Mouse (Mus musculus) kidney, adult 2 months (tissue): ENCODE measurements at regions not wholly inside any gene's neighbourhood (a gene's known extent, or its start where the extent isn't known, plus 50 kb on each side); places are given as distances from the start of the nearest gene placed in this dataset.

Experiments used
- DNase-seq: peaks from one replicate; pipeline ENCODE4 v3.0.0; 2021
- H3K27ac ChIP-seq: fragments of 200-500 bp; 2 replicates; pipeline ENCODE4 v1.5.1; 2012; ENCODE audit warnings: low read depth, low read length, control low read depth, inconsistent platforms; ENCODE audit not compliant: insufficient read depth
- H3K27me3 ChIP-seq: fragments of 200-500 bp; replicated peaks from 2 replicates; pipeline ENCODE4 v1.6.1; 2012; ENCODE audit warnings: mild to moderate bottlenecking, moderate library complexity, low read length, inconsistent platforms; ENCODE audit not compliant: control insufficient read depth, insufficient read depth
- H3K36me3 ChIP-seq: fragments of 200-500 bp; 2 replicates; pipeline ENCODE4 v1.6.1; 2012; ENCODE audit warnings: mild to moderate bottlenecking, moderate library complexity, low read length, inconsistent platforms; ENCODE audit not compliant: control insufficient read depth, insufficient read depth
- H3K4me1 ChIP-seq: fragments of 200-500 bp; 2 replicates; pipeline ENCODE4 v1.6.1; 2011; ENCODE audit warnings: low read length; ENCODE audit not compliant: control insufficient read depth, insufficient read depth
- H3K4me3 ChIP-seq: fragments of 200-500 bp; 2 replicates; pipeline ENCODE4 v1.5.1; 2011; ENCODE audit warnings: mild to moderate bottlenecking, low read depth, low read length, control low read depth; ENCODE audit not compliant: insufficient read depth
- CTCF ChIP-seq: fragments of 200-500 bp; conservative IDR thresholded peaks from 2 replicates; pipeline ENCODE4 v1.5.1; 2011; ENCODE audit warnings: low read depth, mild to moderate bottlenecking, control low read depth, low read length, moderate library complexity, mixed read lengths; ENCODE audit not compliant: insufficient read depth, insufficient read length
- POLR2A ChIP-seq: fragments of 200-500 bp; IDR thresholded peaks from one replicate; pipeline ENCODE4 v1.6.1; 2011; ENCODE audit warnings: low read depth, low read length, control low read depth
- WGBS: fragments of 180-500 bp; shearing (Covaris S2); methylation state at CpG from one replicate; pipeline ENCODE4 v1.1.7; 2018; 5-methylcytosine and 5-hydroxymethylcytosine counted together

- Histone ChIP-seq H3K36me3 (no peaks in the 10 kb centered on the region), H3K27ac (no peak overlapping the region), H3K4me3 (no peak overlapping the region), H3K27me3 (no peaks in the 10 kb centered on the region), H3K4me1 (no peaks in the 10 kb centered on the region)
- whole genome bisulfite sequencing = 84% methylated on average over 5 of the region's 5 CpGs
- DNase-seq = no peak
- TF ChIP-seq CTCF (no peak), POLR2A (no peak)
These were observed 124.1 kb upstream of the Rad23b start for GRCm38 (mm10) chr4:55225766-55226165.

- H3K4me1 ChIP-seq = no peaks in the 10 kb centered on the region
- peak; percentile 7 for DNase-seq
- H3K27ac ChIP-seq = no peak overlapping the region
- H3K27me3 ChIP-seq = no peaks in the 10 kb centered on the region
- H3K4me3 ChIP-seq = no peak overlapping the region
- TF ChIP-seq CTCF (no peak), POLR2A (no peak)
- 23% methylated on average over 3 of the region's 3 CpGs for WGBS
- no peaks in the 10 kb centered on the region for H3K36me3 ChIP-seq
These were observed 122.4 kb upstream of the Rad23b start for GRCm38 (mm10) chr4:55227394-55227793.

- H3K4me1 ChIP-seq = no peaks in the 10 kb centered on the region
- no peak overlapping the region for H3K27ac ChIP-seq
- H3K27me3 ChIP-seq = no peaks in the 10 kb centered on the region
- TF ChIP-seq CTCF (peak; percentile 73), POLR2A (no peak)
- 28% methylated on average over 4 of the region's 4 CpGs for WGBS
- DNase-seq = peak; percentile 21
- no peaks in the 10 kb centered on the region for H3K36me3 ChIP-seq
- no peak overlapping the region for H3K4me3 ChIP-seq
These were observed 118.3 kb upstream of the Rad23b start for GRCm38 (mm10) chr4:55231522-55231921.

GRCm38 (mm10) chr4:55237856-55238255 is 112.0 kb upstream of the Rad23b start:
- H3K36me3 ChIP-seq = no peaks in the 10 kb centered on the region
- no peak overlapping the region for H3K4me3 ChIP-seq
- H3K4me1 ChIP-seq = no peaks in the 10 kb centered on the region
- 83% methylated on average over 6 of the region's 6 CpGs for WGBS
- no peaks in the 10 kb centered on the region; the same call in 1 of the 2 replicates for H3K27me3 ChIP-seq
- no peak for DNase-seq
- no peak overlapping the region for H3K27ac ChIP-seq
- no peak for TF ChIP-seq POLR2A
- TF ChIP-seq CTCF = no peak

- WGBS = 7% methylated on average over 7 of the region's 7 CpGs
- TF ChIP-seq CTCF = peak; percentile 98
- TF ChIP-seq POLR2A = no peak
- peak; percentile 63 for DNase-seq
These were observed 109.4 kb upstream of the Rad23b start for GRCm38 (mm10) chr4:55240450-55240849.

GRCm38 (mm10) chr4:55242331-55242730 is 107.5 kb upstream of the Rad23b start:
- TF ChIP-seq CTCF (no peak), POLR2A (no peak)
- H3K4me3 ChIP-seq = no peak overlapping the region
- H3K27me3 ChIP-seq = no peaks in the 10 kb centered on the region; the same call in 1 of the 2 replicates
- no peaks in the 10 kb centered on the region for H3K36me3 ChIP-seq
- H3K4me1 ChIP-seq = no peaks in the 10 kb centered on the region
- no peak overlapping the region for H3K27ac ChIP-seq
- WGBS = 52% methylated on average over 4 of the region's 4 CpGs
- DNase-seq = peak; percentile 13

More at GRCm38 (mm10) chr4:55240450-55240849, 109.4 kb upstream of the Rad23b start:
- Histone ChIP-seq H3K27ac (no peak overlapping the region), H3K4me1 (no peaks in the 10 kb centered on the region), H3K27me3 (no peaks in the 10 kb centered on the region; the same call in 1 of the 2 replicates), H3K36me3 (no peaks in the 10 kb centered on the region), H3K4me3 (no peak overlapping the region)

GRCm38 (mm10) chr4:55243091-55244058 is 106.5 kb upstream of the Rad23b start:
- no peaks in the 10 kb centered on the region; the same call in 1 of the 2 replicates for H3K27me3 ChIP-seq
- no peak overlapping the region for H3K27ac ChIP-seq
- H3K4me3 ChIP-seq = no peak overlapping the region
- TF ChIP-seq CTCF = no peak; the same call in 1 of the 2 replicates
- TF ChIP-seq POLR2A = no peak
- no peaks in the 10 kb centered on the region for H3K36me3 ChIP-seq
- WGBS = 76% methylated on average over 14 of the region's 14 CpGs
- no peak for DNase-seq
- no peaks in the 10 kb centered on the region for H3K4me1 ChIP-seq
